Mouse (Mus musculus): ENCODE data around the gene Mta3.
A peak's percentile ranks its signal among the peaks of the same experiment; 100 is the strongest.

Mta3 gene

GRCm38 (mm10) chr17:83706116-83706593 is at the start of gene Mta3:
Mta3 (plus strand) TSS chr17:83706163.
- peak; percentile 61 to 72 for DNase-seq (ENCODE audit: low spot score in 2 of 2)

- peak; percentile 26 to 41 for DNase-seq (ENCODE audit: low spot score in 2 of 2)
These were observed 48.6 kb upstream of the Mta3 start for GRCm38 (mm10) chr17:83657375-83657774.

GRCm38 (mm10) chr17:83658943-83659342 is 47.0 kb upstream of the Mta3 start:
- peak; percentile 30 to 50 for DNase-seq (ENCODE audit: low spot score in 2 of 2)

GRCm38 (mm10) chr17:83664761-83665160 is 41.2 kb upstream of the Mta3 start:
- DNase-seq (ENCODE audit: low spot score in 2 of 2): no peak

- no peak for DNase-seq (ENCODE audit: low spot score in 2 of 2)
These were observed 39.2 kb upstream of the Mta3 start for GRCm38 (mm10) chr17:83666597-83667287.

- no peak for DNase-seq (ENCODE audit: low spot score in 2 of 2)
These were observed 37.9 kb upstream of the Mta3 start for GRCm38 (mm10) chr17:83667934-83668690.

GRCm38 (mm10) chr17:83672685-83673084 is 33.3 kb upstream of the Mta3 start:
- DNase-seq (ENCODE audit: low spot score in 2 of 2): no peak

GRCm38 (mm10) chr17:83677370-83677769 is 28.6 kb upstream of the Mta3 start:
- DNase-seq (ENCODE audit: low spot score in 2 of 2): no peak

- DNase-seq (ENCODE audit: low spot score in 2 of 2): no peak
These were observed 24.0 kb upstream of the Mta3 start for GRCm38 (mm10) chr17:83681977-83682376.

GRCm38 (mm10) chr17:83684475-83684874 is 21.5 kb upstream of the Mta3 start:
- no peak for DNase-seq (ENCODE audit: low spot score in 2 of 2)

- no peak for DNase-seq (ENCODE audit: low spot score in 2 of 2)
These were observed 15.5 kb upstream of the Mta3 start for GRCm38 (mm10) chr17:83690418-83690817.

- DNase-seq (ENCODE audit: low spot score in 2 of 2): no peak
These were observed 14.6 kb upstream of the Mta3 start for GRCm38 (mm10) chr17:83691379-83691778.

- no peak for DNase-seq (ENCODE audit: low spot score in 2 of 2)
These were observed 12.0 kb upstream of the Mta3 start for GRCm38 (mm10) chr17:83693941-83694340.

GRCm38 (mm10) chr17:83695785-83696184 is 10.2 kb upstream of the Mta3 start:
- peak; percentile 76 to 77 for DNase-seq (ENCODE audit: low spot score in 2 of 2)

- DNase-seq (ENCODE audit: low spot score in 2 of 2): no peak
These were observed 6.8 kb upstream of the Mta3 start for GRCm38 (mm10) chr17:83699062-83699724.

GRCm38 (mm10) chr17:83700125-83700524 is 5.8 kb upstream of the Mta3 start:
- DNase-seq (ENCODE audit: low spot score in 2 of 2): no peak

- DNase-seq (ENCODE audit: low spot score in 2 of 2): no peak
These were observed 1.5 kb upstream of the Mta3 start for GRCm38 (mm10) chr17:83704469-83704868.

- DNase-seq (ENCODE audit: low spot score in 2 of 2): peak; percentile 82 to 87
These were observed 429 bp upstream of the Mta3 start for GRCm38 (mm10) chr17:83705352-83706115.

GRCm38 (mm10) chr17:83706594-83707126 is 697 bp downstream of the Mta3 start:
- peak; percentile 34 to 44 for DNase-seq (ENCODE audit: low spot score in 2 of 2)

GRCm38 (mm10) chr17:83707372-83707771 is 1.4 kb downstream of the Mta3 start:
- DNase-seq (ENCODE audit: low spot score in 2 of 2): no peak

GRCm38 (mm10) chr17:83707846-83708245 is 1.9 kb downstream of the Mta3 start:
- DNase-seq (ENCODE audit: low spot score in 2 of 2): peak; percentile 28 to 39

All from spleen, postnatal 36 days (tissue).